Mouse (Mus musculus): ENCODE results near the gene Sec23ip. TPM values are rescaled to one million over a fixed set of nuclear protein-coding genes. Genes with fewer than 3 reads are reported as not detected.

The Sec23ip gene
- total RNA-seq, 2 experiments from 2014 or later, result 21.1 to 21.6 TPM

GRCm38 (mm10) chr7:128758948-128759347 is 14.2 kb downstream of the Sec23ip start:
- no peak for DNase-seq
- intact Hi-C loops (cut with DNase I), result no loop called here

GRCm38 (mm10) chr7:128766696-128767095 is 22.0 kb downstream of the Sec23ip start:
- intact Hi-C loops (cut with DNase I), result no loop called here

GRCm38 (mm10) chr7:128777201-128777600 is 32.5 kb downstream of the Sec23ip start:
- no peak for DNase-seq
- intact Hi-C loops (cut with DNase I), result no loop called here

More at GRCm38 (mm10) chr7:128766696-128767095, 22.0 kb downstream of the Sec23ip start:
- no peak for DNase-seq

- DNase-seq, result no peak
- intact Hi-C loops (cut with DNase I), result no loop called here
These were observed 34.6 kb downstream of the Sec23ip start for GRCm38 (mm10) chr7:128779305-128779704.

GRCm38 (mm10) chr7:128781846-128782245 is 37.1 kb downstream of the Sec23ip start:
- no peak for DNase-seq
- intact Hi-C loops (cut with DNase I), result no loop called here

GRCm38 (mm10) chr7:128790045-128790444 is 45.3 kb downstream of the Sec23ip start:
- intact Hi-C loops (cut with DNase I), result no loop called here
- DNase-seq, result no peak

- intact Hi-C loops (cut with DNase I), result no loop called here
- no peak for DNase-seq
These were observed 48.7 kb downstream of the Sec23ip start for GRCm38 (mm10) chr7:128793464-128793863.

GRCm38 (mm10) chr7:128824986-128825563 is 80.3 kb downstream of the Sec23ip start:
- DNase-seq, result no peak

GRCm38 (mm10) chr7:128832455-128833081 is 87.8 kb downstream of the Sec23ip start:
- intact Hi-C loops (cut with DNase I), result no loop called here
- no peak for DNase-seq

More at GRCm38 (mm10) chr7:128824986-128825563, 80.3 kb downstream of the Sec23ip start:
- intact Hi-C loops (cut with DNase I), result no loop called here

- no peak for DNase-seq
- intact Hi-C loops (cut with DNase I), result no loop called here
These were observed 88.5 kb downstream of the Sec23ip start for GRCm38 (mm10) chr7:128833196-128833595.

Small RNAs within 50 kb of the gene (microRNA-seq; reads per million reads assigned to microRNA genes)
- gene Gm25778, result 0 reads per million in 2 experiments

Other genes with a start within 250 kb of the Sec23ip start
- gene Bag3, start 221.3 kb upstream of the Sec23ip start, total RNA-seq (2021), result 100 to 1,000 TPM; 130 to 132 TPM
- 1 to 10 TPM; 2.9 to 3.2 TPM for gene Inpp5f, start 133.6 kb upstream of the Sec23ip start, total RNA-seq (2021)
- gene Mcmbp, start 4.4 kb upstream of the Sec23ip start, total RNA-seq (2021), result 10 to 100 TPM; 13.8 to 14.5 TPM